Mouse (Mus musculus): ENCODE measurements around the gene Numa1.
A peak's percentile ranks its signal among the peaks of the same experiment; 100 is the strongest.
"Not testable (repeated sequence)": the region's sequence is repeated elsewhere in the genome, so short reads cannot be mapped to it uniquely, and the experiment has no call there.

The Numa1 gene

DNA sequence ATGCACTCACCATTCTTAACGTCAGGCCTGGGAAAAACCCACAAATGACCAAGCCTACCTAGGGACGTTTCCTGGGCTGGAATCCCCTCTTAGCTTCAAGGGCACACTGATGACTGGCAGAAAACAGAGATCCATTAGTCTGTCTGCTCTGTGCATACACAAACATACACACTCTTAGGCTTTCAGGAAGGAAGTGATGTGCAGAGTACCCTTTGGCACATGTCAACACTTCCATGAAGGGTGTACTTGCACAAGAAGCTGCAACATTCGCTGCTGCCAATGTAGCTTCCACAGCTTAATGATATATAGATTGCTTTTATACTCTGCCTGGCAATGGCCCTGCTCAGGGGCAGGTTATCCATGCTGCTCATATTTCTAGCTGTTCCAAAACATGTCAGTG, 85.5 kb downstream of the Numa1 start:
- no peak for DNase-seq (ENCODE audit: low read depth, low spot score)
- Histone ChIP-seq H3K36me3 (ENCODE audit: control insufficient read depth, insufficient read depth, low read length, poor library complexity, severe bottlenecking) (no peaks in the 10 kb centered on the region; the same call in 1 of the 2 replicates), H3K27me3 (ENCODE audit: control insufficient read depth, insufficient read depth, low read length, poor library complexity, severe bottlenecking) (no peaks in the 10 kb centered on the region)

DNA sequence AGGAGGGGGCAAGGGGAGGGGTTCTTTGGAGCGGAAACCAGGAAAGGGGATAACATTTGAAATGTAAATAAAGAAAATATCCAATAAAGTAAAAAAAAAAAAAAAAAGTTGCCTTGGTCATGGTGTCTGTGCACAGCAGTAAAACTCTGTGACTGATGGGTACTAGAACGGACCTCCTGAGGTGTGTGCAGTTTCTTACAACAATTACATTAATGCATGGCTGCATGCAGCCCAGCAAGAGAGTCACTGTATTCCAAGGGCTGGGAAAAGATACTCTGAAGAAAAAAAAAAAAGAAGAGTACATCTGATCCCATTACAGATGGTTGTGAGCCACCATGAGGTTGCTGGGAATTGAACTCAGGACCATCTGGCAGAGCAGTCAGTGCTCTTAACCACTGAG, 87.0 kb downstream of the Numa1 start:
- DNase-seq (ENCODE audit: low read depth, low spot score); H3K36me3 ChIP-seq (ENCODE audit: control insufficient read depth, insufficient read depth, low read length, poor library complexity, severe bottlenecking); H3K27me3 ChIP-seq (ENCODE audit: control insufficient read depth, insufficient read depth, low read length, poor library complexity, severe bottlenecking): not testable (repeated sequence)

DNA sequence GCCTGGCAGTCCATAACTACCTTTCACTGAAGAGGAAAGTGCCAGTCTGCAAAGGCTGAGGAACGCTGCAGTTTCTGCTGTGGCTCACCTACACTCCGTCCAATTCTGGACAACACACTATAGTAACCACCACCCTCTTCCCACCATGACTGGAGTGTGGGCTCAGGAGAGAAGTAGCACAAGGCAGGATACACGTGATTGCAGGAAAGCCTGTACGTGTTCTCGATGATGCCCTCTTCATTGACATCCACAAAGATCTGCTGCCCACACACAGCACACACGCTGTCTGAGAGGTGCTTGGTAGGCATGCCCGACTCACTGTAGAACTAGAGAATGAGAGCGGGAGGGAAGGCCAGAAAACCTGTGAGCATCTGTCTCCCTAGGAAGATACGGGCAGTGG, 89.9 kb downstream of the Numa1 start:
- DNase-seq (ENCODE audit: low read depth, low spot score) = no peak
- Histone ChIP-seq H3K27me3 (ENCODE audit: control insufficient read depth, insufficient read depth, low read length, poor library complexity, severe bottlenecking) (no peaks in the 10 kb centered on the region), H3K36me3 (ENCODE audit: control insufficient read depth, insufficient read depth, low read length, poor library complexity, severe bottlenecking) (peaks cover 1% of the 10 kb centered on the region; the same call in 1 of the 2 replicates)

DNA sequence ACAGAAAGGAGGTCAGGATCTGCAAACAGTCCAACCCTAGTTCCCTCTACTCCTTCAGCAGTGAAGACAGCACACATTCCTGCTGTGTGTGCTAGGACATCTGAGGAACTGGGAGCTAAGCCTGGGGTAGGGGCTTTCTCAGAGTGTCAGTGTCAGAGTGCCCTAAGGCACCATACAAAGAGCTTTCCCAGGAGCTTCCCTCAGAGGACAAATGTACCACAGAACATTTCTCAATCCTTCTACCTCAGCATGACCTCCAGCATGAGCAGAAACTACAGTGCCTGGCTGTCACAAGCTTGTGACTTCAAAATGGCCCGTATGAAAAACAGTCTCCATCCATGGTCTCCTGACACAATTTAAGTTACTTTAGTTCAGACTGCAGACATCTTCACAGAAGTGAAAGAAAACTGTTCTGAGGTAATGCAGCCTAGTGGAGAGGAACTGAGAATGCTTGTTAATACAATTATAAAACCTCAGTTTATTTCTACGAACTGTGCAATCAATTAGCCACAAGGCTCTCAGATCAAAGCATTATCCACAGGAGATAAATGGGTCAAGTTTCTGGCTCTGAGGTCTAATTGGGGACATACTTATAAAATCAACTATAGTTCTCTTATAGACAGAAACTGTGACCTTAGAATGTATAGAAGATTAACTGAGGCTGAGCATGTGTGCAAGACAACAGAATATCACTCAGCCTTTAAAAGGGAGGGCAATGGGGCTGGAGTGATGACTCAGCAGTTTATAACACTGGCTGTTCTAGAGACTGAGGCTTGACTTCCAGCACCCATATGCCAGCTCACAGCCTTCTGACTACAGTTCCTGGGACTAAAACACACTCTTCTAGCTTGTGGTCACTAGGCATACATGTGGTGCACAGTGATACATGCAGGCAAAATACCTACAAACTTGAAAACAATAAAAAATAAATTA, 91.5 kb downstream of the Numa1 start:
- Histone ChIP-seq H3K27me3 (ENCODE audit: control insufficient read depth, insufficient read depth, low read length, poor library complexity, severe bottlenecking) (no peaks in the 10 kb centered on the region), H3K36me3 (ENCODE audit: control insufficient read depth, insufficient read depth, low read length, poor library complexity, severe bottlenecking) (peaks cover 1% of the 10 kb centered on the region)
- no peak for DNase-seq (ENCODE audit: low read depth, low spot score)

DNA sequence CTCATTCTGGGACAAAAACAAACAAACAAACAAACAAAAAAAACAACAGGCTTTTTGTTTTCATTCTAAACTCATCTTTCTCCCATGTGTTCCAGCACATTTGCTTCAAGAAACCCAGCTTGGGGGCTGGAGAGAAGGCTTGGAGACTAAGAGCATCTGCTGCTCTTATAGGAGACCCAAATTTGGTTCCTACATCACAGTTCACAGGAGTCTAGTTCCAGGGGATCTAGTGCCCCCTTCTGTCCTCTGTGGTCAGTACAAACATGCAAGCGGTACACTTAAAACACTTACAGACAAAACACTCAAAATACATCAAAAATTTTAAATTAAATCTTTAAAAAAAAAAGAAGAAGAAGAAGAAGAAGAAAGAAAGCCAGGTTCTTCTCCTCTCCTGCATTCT, 101.0 kb downstream of the Numa1 start:
- Histone ChIP-seq H3K36me3 (ENCODE audit: control insufficient read depth, insufficient read depth, low read length, poor library complexity, severe bottlenecking) (peaks cover 17% of the 10 kb centered on the region), H3K27me3 (ENCODE audit: control insufficient read depth, insufficient read depth, low read length, poor library complexity, severe bottlenecking) (no peaks in the 10 kb centered on the region)
- peak; percentile 41 for DNase-seq (ENCODE audit: low read depth, low spot score)

DNA sequence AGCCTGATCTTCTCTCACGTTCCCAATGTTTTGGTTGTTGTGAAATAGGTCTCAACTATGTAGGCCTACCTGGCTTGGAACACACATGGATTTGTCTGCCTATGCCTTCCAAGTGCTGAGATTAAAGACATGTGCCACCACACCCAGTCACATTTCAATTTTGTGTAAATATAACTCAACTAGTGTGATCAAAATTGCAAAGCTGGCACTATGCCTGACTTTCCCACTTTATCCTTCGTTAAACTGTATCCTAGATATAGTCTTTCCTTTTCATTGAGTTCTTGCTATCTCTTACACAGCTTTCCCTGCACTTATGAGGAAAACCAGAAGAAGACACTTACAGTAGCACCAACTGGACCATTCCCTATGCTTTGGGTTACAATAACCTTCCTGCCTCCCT, 101.6 kb downstream of the Numa1 start:
- H3K36me3 ChIP-seq (ENCODE audit: control insufficient read depth, insufficient read depth, low read length, poor library complexity, severe bottlenecking) = peaks cover 18% of the 10 kb centered on the region
- H3K27me3 ChIP-seq (ENCODE audit: control insufficient read depth, insufficient read depth, low read length, poor library complexity, severe bottlenecking) = no peaks in the 10 kb centered on the region
- no peak for DNase-seq (ENCODE audit: low read depth, low spot score)

DNA sequence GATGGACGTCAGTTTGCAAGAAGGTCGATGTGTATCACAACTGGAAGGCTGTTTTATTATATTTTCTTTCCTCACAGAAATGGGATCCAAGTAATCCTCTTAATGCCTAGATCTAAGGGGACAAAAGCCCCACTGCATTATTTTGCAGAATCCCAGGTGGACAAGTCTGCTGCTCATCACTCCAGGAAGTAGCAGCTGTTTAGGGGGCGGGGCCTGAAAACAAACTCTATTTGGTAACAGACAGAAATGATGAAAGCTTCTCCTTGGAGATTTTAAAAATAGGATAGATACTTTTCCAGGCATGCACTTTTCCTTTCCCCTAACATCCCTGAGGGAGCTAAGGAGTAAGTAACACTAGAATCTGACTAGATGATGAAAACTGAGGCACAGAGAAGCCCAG, 103.4 kb downstream of the Numa1 start:
- Histone ChIP-seq H3K36me3 (ENCODE audit: control insufficient read depth, insufficient read depth, low read length, poor library complexity, severe bottlenecking) (peaks cover 22% of the 10 kb centered on the region), H3K27me3 (ENCODE audit: control insufficient read depth, insufficient read depth, low read length, poor library complexity, severe bottlenecking) (no peaks in the 10 kb centered on the region)
- no peak for DNase-seq (ENCODE audit: low read depth, low spot score)

DNA sequence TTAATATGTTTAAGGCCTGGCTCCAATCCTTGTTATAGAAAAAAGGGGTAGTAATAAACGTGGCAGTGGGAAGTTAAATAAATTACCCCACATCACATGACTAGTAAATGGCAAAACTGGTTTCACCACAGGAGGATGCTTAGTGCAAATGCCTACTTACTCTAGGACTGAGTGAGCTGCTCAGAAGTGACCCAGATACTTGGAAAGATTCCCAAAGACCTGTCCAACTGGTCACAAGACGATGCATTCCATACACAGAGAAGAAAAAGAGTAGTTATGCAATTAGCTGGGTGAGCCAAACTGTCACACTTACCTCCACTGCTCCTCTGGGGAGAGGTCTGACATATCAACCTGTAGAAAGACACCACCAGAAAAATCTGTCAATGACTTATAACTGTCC, 108.4 kb downstream of the Numa1 start:
- Histone ChIP-seq H3K36me3 (ENCODE audit: control insufficient read depth, insufficient read depth, low read length, poor library complexity, severe bottlenecking) (peaks cover 11% of the 10 kb centered on the region), H3K27me3 (ENCODE audit: control insufficient read depth, insufficient read depth, low read length, poor library complexity, severe bottlenecking) (no peaks in the 10 kb centered on the region)
- no peak for DNase-seq (ENCODE audit: low read depth, low spot score)

DNA sequence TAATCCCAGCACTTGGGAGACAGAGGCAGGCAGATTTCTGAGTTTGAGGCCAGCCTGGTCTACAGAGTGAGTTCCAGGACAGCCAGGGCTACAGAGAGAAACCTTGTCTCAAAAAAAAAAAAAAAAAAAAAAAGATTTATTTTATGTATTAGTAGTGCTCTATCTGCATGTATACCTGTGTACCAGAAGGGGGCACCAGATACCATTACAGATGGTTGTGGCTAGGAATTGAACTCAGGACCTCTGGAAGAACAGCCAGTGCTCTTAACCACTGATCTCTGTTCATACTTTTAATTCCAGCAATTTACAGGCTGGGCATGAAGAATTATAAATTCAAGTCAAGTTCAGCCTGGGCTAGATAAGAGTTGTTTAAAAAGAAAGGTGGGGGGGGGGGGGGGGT, 114.6 kb downstream of the Numa1 start:
- not testable (repeated sequence) for H3K36me3 ChIP-seq (ENCODE audit: control insufficient read depth, insufficient read depth, low read length, poor library complexity, severe bottlenecking); H3K27me3 ChIP-seq (ENCODE audit: control insufficient read depth, insufficient read depth, low read length, poor library complexity, severe bottlenecking)
- DNase-seq (ENCODE audit: low read depth, low spot score) = peak; percentile 65

DNA sequence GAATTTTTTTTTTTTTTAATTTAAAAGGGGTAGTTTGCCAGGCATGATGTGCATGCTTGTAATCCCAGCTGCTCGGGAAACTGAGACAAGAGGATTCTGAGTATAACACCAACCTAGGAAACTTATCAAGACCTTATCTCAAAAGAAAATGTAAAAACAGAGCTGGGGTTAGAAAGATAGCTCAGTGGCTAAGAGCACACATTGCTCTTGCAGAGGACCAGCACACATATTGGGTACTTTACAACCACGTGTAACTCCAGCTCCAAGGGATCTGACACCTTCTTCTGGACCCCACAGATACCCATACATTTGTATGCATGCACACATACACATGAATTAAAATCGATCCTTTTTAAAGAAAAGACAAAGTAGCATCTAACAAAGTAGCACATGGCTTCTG, 127.4 kb downstream of the Numa1 start:
- no peaks in the 10 kb centered on the region for H3K27me3 ChIP-seq (ENCODE audit: control insufficient read depth, insufficient read depth, low read length, poor library complexity, severe bottlenecking)
- H3K36me3 ChIP-seq (ENCODE audit: control insufficient read depth, insufficient read depth, low read length, poor library complexity, severe bottlenecking) = no peaks in the 10 kb centered on the region
- DNase-seq (ENCODE audit: low read depth, low spot score) = no peak

DNA sequence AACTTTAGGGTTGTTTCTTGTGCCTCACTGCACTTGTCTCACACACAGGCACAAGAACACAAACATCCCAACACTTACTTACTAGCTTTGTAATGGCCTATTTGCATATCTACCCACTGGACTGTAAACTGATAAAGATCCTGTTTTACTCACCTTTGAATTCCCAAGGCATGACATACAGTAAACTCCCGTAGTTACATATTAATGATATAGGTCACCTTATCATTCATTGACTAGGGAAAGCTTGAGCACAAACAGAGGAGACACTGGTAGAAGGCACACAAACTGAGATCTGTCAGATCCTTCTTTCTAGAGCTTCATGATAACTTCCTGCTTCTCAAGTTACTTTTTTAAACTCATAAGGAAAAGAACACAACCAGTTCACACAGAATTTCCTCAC, 128.3 kb downstream of the Numa1 start:
- no peak for DNase-seq (ENCODE audit: low read depth, low spot score)
- Histone ChIP-seq H3K27me3 (ENCODE audit: control insufficient read depth, insufficient read depth, low read length, poor library complexity, severe bottlenecking) (no peaks in the 10 kb centered on the region), H3K36me3 (ENCODE audit: control insufficient read depth, insufficient read depth, low read length, poor library complexity, severe bottlenecking) (no peaks in the 10 kb centered on the region)

DNA sequence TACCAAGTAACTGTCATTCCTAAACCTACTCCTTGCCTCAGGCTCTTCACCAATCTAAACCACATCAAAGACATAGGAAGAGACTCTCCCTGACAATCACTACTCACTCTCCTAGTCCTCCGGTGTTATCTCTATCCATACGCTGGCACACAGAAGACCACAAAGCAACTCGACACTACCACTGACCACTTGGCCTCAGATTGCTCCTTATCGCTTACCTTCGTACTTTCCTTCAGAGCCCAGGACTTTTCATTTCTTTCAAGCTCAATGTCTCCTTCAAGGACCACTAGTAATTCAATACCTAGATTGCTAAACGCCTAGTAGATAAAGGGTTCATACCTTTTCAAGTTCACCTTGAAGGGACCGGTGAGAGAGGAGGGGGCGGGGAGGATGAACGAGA, 130.0 kb downstream of the Numa1 start:
- no peaks in the 10 kb centered on the region for H3K27me3 ChIP-seq (ENCODE audit: control insufficient read depth, insufficient read depth, low read length, poor library complexity, severe bottlenecking)
- DNase-seq (ENCODE audit: low read depth, low spot score) = no peak
- H3K36me3 ChIP-seq (ENCODE audit: control insufficient read depth, insufficient read depth, low read length, poor library complexity, severe bottlenecking) = no peaks in the 10 kb centered on the region
